Mouse (Mus musculus) forebrain, embryonic 12.5 days (tissue): ENCODE results near the gene Olfr9. TPM values are rescaled to one million over a fixed set of nuclear protein-coding genes. Genes with fewer than 3 reads are reported as not detected.
"Not testable (repeated sequence)": the region's sequence is repeated elsewhere in the genome, so short reads cannot be mapped to it uniquely, and the experiment has no call there.

Experiments used
- ATAC-seq: fragments of 200-750 bp; cut with Nextera tagmentation; 2 replicates; pipeline ENCODE4 v1.8.0; 2017; ENCODE audit warnings: moderate TSS enrichment; ENCODE audit not compliant: low FRiP score
- H3K27ac ChIP-seq: fragments of 300-500 bp; sonication (generic); 2 replicates; pipeline ENCODE4 v1.5.1; 2016; ENCODE audit warnings: mild to moderate bottlenecking
- H3K27me3 ChIP-seq: fragments of 300-500 bp; sonication (generic); 2 replicates; pipeline ENCODE4 v1.6.1; 2016; ENCODE audit warnings: mild to moderate bottlenecking
- H3K36me3 ChIP-seq: fragments of 300-500 bp; sonication (generic); replicated peaks from 2 replicates; pipeline ENCODE4 v1.6.1; 2016; ENCODE audit warnings: mild to moderate bottlenecking
- H3K4me1 ChIP-seq: fragments of 300-500 bp; sonication (generic); 2 replicates; pipeline ENCODE4 v1.6.1; 2016
- H3K4me2 ChIP-seq: fragments of 300-500 bp; sonication (generic); 2 replicates; pipeline ENCODE4 v1.6.1; 2016; ENCODE audit warnings: mild to moderate bottlenecking, moderate library complexity
- H3K4me3 ChIP-seq: fragments of 300-500 bp; sonication (generic); replicated peaks from 2 replicates; pipeline ENCODE4 v1.5.1; 2016; ENCODE audit warnings: mild to moderate bottlenecking
- H3K9ac ChIP-seq: fragments of 300-500 bp; sonication (generic); 2 replicates; pipeline ENCODE4 v1.6.1; 2016; ENCODE audit warnings: mild to moderate bottlenecking
- H3K9me3 ChIP-seq: fragments of 300-500 bp; sonication (generic); 2 replicates; pipeline ENCODE4 v1.6.1; 2016
- WGBS: fragments of 180-500 bp; shearing (Covaris S2); methylation state at CpG from one replicate; pipeline ENCODE4 v1.1.7; 2016; 5-methylcytosine and 5-hydroxymethylcytosine counted together
- polyA plus RNA-seq: library from polyadenylated mRNA; unstranded; fragments of >200 nt; fragmentation: Nextera tagmentation; extraction: Ambion mirVana; gene quantifications from 2 replicates; pipeline ENCODE4 v1.2.1, GENCODE M21; 2016

Olfr9 gene
- polyA plus RNA-seq, 1 experiment from 2014 or later = not detected

- Histone ChIP-seq H3K27ac (no peak overlapping the region), H3K9ac (no peak overlapping the region), H3K36me3 (no peaks in the 10 kb centered on the region), H3K27me3 (no peaks in the 10 kb centered on the region), H3K4me3 (no peak overlapping the region), H3K9me3 (no peaks in the 10 kb centered on the region), H3K4me2 (no peak overlapping the region), H3K4me1 (no peaks in the 10 kb centered on the region)
- no peak for ATAC-seq
- WGBS = 81% methylated on average over 4 of the region's 4 CpGs
Measured at GRCm38 (mm10) chr10:128972841-128973240, 16.4 kb upstream of the Olfr9 start.

GRCm38 (mm10) chr10:128976395-128976794 is 12.8 kb upstream of the Olfr9 start:
- Histone ChIP-seq H3K9ac (no peak overlapping the region), H3K27me3 (no peaks in the 10 kb centered on the region), H3K9me3 (no peaks in the 10 kb centered on the region), H3K36me3 (no peaks in the 10 kb centered on the region), H3K4me2 (no peak overlapping the region), H3K4me3 (no peak overlapping the region), H3K4me1 (no peaks in the 10 kb centered on the region), H3K27ac (no peak overlapping the region)
- no peak for ATAC-seq
- WGBS = 66% methylated on average over 3 of the region's 3 CpGs

DNA sequence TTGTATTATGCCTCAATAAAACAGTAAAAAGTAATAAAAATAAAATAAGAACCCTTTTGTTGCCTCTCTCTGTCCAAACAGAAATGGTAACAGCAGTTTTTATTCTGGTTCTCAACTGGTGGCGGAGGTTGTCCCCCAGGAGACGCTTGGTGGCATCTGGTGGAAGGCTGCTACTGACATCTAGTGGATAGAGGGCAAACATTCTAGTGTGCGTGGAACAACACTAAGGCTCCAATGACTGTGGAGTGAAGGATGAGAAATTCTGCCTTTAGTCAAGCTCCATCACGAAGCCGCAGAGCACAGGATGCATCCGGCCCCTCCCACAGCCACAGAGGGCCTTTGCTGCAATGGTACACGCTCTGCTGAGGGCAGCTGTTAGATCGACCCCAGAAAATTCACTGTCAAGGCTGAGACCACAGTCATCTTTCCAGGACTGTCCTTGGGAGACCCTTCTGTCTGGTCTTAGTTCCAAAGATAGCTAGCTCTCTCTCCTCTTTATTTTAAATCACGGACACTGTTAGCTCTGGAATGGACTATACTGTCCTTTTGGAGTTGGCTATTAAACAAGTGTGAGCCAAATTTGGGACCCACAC is 11.6 kb upstream of the Olfr9 start:
- Histone ChIP-seq H3K36me3 (no peaks in the 10 kb centered on the region), H3K9me3 (no peaks in the 10 kb centered on the region), H3K4me3 (no peak overlapping the region), H3K9ac (no peak overlapping the region), H3K27me3 (no peaks in the 10 kb centered on the region), H3K4me2 (no peak overlapping the region), H3K4me1 (no peaks in the 10 kb centered on the region), H3K27ac (no peak overlapping the region)
- WGBS = 26% methylated on average over 9 of the region's 9 CpGs
- peak; percentile 80; the same call in 1 of the 2 replicates for ATAC-seq

GRCm38 (mm10) chr10:128980644-128981365 is 8.4 kb upstream of the Olfr9 start:
- no peak overlapping the region for H3K27ac ChIP-seq
- no peak overlapping the region for H3K4me2 ChIP-seq
- ATAC-seq = no peak
- 79% methylated on average over 3 of the region's 3 CpGs for WGBS
- no peaks in the 10 kb centered on the region for H3K27me3 ChIP-seq
- H3K9ac ChIP-seq = no peak overlapping the region
- H3K36me3 ChIP-seq = no peaks in the 10 kb centered on the region
- no peaks in the 10 kb centered on the region for H3K4me1 ChIP-seq
- H3K9me3 ChIP-seq = no peaks in the 10 kb centered on the region
- H3K4me3 ChIP-seq = no peak overlapping the region

GRCm38 (mm10) chr10:128990129-128990850 is 1.1 kb downstream of the Olfr9 start:
- 71% methylated on average over 7 of the region's 10 CpGs for WGBS
- peak; percentile 33; the same call in 1 of the 2 replicates for ATAC-seq
- H3K4me1 ChIP-seq, H3K4me3 ChIP-seq, H3K27me3 ChIP-seq, H3K27ac ChIP-seq, H3K9ac ChIP-seq, H3K4me2 ChIP-seq, H3K9me3 ChIP-seq, H3K36me3 ChIP-seq: not testable (repeated sequence)

DNA sequence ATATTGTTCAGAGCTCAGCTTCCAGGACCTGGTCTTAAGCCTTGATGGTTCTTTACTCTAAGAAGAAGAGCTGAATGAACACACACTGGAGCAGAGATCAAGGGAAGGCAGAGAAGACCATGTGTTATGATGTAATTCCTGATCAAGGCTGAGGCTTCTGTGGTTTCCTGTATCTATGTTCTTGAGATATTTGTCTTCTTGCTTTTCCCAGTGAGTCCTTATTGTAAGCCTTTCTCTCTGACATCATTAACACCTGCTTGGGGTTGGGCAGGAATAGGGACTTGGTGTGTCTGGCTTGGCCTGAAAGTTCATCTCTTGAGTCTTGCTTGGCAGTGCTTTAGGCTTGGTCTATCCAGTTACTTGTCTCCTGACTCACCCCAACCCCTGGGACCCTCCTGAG is 1.8 kb downstream of the Olfr9 start:
- Histone ChIP-seq H3K4me2 (no peak overlapping the region), H3K9me3 (no peaks in the 10 kb centered on the region), H3K9ac (no peak overlapping the region), H3K27me3 (no peaks in the 10 kb centered on the region), H3K4me3 (no peak overlapping the region), H3K27ac (no peak overlapping the region), H3K36me3 (no peaks in the 10 kb centered on the region), H3K4me1 (no peaks in the 10 kb centered on the region)
- no peak for ATAC-seq

- no peak overlapping the region for H3K4me3 ChIP-seq
- H3K4me1 ChIP-seq = no peaks in the 10 kb centered on the region
- WGBS = 90% methylated on average over 1 of the region's 1 CpGs
- no peaks in the 10 kb centered on the region for H3K9me3 ChIP-seq
- no peaks in the 10 kb centered on the region for H3K27me3 ChIP-seq
- no peak overlapping the region for H3K4me2 ChIP-seq
- no peak overlapping the region for H3K9ac ChIP-seq
- ATAC-seq = no peak
- H3K36me3 ChIP-seq = no peaks in the 10 kb centered on the region
- no peak overlapping the region for H3K27ac ChIP-seq
Measured at GRCm38 (mm10) chr10:128995796-128996195, 6.6 kb downstream of the Olfr9 start.

DNA sequence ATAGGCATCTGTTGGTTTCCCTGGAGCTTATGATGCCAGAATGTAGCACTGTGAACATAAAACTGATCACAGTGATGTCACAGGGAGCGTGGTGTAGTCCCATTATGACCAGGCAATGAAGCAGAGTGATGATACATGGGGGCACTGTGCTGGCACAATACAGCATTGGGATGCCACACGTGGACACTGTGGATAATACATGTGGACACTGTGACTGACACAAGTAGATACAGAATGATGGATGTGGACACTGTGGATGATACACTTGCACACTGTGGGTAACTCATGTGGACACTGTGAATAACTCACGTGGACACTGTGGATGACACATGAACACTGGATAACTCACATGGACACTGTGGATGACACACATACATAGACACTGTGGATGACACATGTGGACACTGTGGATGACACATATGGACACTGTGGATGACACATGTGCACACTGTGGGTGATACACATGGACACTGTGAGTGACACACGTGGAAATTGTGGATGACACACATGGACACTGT is 7.4 kb downstream of the Olfr9 start:
- H3K4me1 ChIP-seq = no peaks in the 10 kb centered on the region
- H3K27ac ChIP-seq = no peak overlapping the region
- H3K4me3 ChIP-seq = no peak overlapping the region
- no peaks in the 10 kb centered on the region for H3K9me3 ChIP-seq
- H3K9ac ChIP-seq = no peak overlapping the region
- H3K4me2 ChIP-seq = no peak overlapping the region
- H3K36me3 ChIP-seq = no peaks in the 10 kb centered on the region
- WGBS = 83% methylated on average over 4 of the region's 4 CpGs
- H3K27me3 ChIP-seq = no peaks in the 10 kb centered on the region
- no peak for ATAC-seq

- Histone ChIP-seq H3K27ac (no peak overlapping the region), H3K9ac (no peak overlapping the region), H3K36me3 (no peaks in the 10 kb centered on the region), H3K4me3 (no peak overlapping the region), H3K4me1 (no peaks in the 10 kb centered on the region), H3K9me3 (no peaks in the 10 kb centered on the region), H3K4me2 (no peak overlapping the region), H3K27me3 (no peaks in the 10 kb centered on the region)
- ATAC-seq = no peak
- WGBS = 71% methylated on average over 14 of the region's 14 CpGs
Measured at GRCm38 (mm10) chr10:129004032-129004920, 15.0 kb downstream of the Olfr9 start.

DNA sequence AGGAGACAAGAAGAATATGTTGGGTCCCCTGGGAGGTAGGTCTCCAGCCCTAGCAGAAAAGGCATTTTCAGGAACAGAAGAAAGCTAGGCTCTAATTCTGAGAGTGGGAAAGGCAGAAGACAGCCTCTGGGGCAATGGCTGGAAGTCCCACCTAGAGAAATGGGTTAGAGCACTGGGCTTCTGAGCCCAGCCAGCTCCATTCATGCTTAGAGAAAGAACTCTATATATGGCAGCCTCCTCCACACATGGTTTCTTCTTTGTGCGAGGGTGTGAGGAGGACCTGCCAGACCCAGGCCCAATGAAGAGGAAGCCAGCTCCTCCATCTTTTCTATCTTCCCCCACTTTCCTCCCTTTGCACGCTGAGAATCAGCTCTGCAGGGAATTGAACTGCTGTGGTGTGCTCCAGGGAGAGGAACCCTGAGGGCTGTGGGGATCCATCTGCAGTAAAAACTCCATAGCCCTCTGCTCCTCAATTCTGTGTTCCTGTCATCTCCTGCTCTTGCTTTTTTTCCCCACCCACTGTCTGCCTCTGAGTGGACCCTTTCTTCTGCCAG is 21.1 kb downstream of the Olfr9 start, which contains the start of gene Olfr763:
Olfr763 (plus strand) TSS at position 504 of the 554 bp plus-strand sequence.
- H3K9me3 ChIP-seq = no peaks in the 10 kb centered on the region
- no peaks in the 10 kb centered on the region for H3K27me3 ChIP-seq
- H3K27ac ChIP-seq = no peak within 1 kb of the TSS
- H3K4me1 ChIP-seq = no peaks in the 10 kb centered on the region
- H3K4me2 ChIP-seq = no peak within 1 kb of the TSS
- no peaks in the 10 kb centered on the region for H3K36me3 ChIP-seq
- ATAC-seq = no peak
- no peak within 1 kb of the TSS for H3K9ac ChIP-seq
- no peak within 1 kb of the TSS for H3K4me3 ChIP-seq
- WGBS = 61% methylated on average over 2 of the region's 2 CpGs

DNA sequence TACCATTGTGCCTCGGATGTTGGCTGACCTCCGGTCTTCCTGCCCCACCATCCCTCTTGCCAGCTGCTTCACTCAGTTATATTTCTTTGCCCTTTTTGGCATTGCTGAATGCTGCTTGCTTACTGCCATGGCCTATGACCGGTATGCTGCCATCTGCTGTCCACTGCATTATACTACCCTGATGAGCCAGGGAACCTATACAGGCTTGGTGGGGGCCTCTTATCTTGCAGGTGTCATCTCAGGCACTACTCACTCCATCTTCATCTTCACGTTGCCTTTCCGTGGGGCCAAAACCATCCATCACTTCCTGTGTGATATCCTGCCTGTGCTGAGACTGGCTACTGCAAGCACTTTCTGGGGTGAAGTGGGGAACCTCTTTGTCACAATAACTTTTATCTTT is 22.3 kb downstream of the Olfr9 start:
- H3K27ac ChIP-seq, H3K9ac ChIP-seq, H3K4me1 ChIP-seq, H3K9me3 ChIP-seq, H3K4me2 ChIP-seq, H3K4me3 ChIP-seq, H3K27me3 ChIP-seq, ATAC-seq, H3K36me3 ChIP-seq: not testable (repeated sequence)
- WGBS = 61% methylated on average over 2 of the region's 5 CpGs

DNA sequence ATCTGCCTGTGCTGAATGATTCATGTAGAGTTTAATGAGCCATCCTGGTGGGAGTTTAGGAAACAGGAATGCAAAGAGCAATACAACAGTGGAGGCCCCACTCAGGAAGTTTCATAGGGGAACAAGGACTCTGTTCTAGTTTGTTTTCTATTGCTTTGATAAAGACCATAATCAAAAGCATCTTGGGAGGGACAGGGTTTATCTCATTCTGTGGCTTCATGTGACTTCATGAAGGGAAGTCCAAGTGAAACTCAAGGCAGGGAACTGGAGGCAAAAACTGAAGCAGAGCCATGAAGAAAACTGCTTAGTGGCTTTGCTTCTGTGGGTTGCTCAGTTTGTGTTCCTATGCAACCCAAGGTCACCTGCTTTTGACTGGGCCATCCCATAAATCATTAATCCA is 25.2 kb downstream of the Olfr9 start:
- Histone ChIP-seq H3K9ac (no peak overlapping the region), H3K4me3 (no peak overlapping the region), H3K36me3 (no peaks in the 10 kb centered on the region), H3K9me3 (no peaks in the 10 kb centered on the region), H3K27me3 (no peaks in the 10 kb centered on the region), H3K4me2 (no peak overlapping the region), H3K4me1 (no peaks in the 10 kb centered on the region), H3K27ac (no peak overlapping the region)
- ATAC-seq = no peak
